Mouse (Mus musculus): ENCODE data around the gene Rsc1a1.

GRCm38 (mm10) chr4:141647187-141647586 is 38.2 kb downstream of the Rsc1a1 start:
- TF ChIP-seq CTCF (IDR thresholded peaks at IDR 0.05 in 2 of 3, conservative IDR thresholded peaks at IDR 0.05 in 1 of 3; ENCODE audit: control insufficient read depth in 1 of 3, insufficient read depth in 1 of 3, low read depth in 2 of 3, low read length in 3 of 3, poor library complexity in 1 of 3, severe bottlenecking in 1 of 3) (no peak), MAFK (IDR thresholded peaks at IDR 0.05; ENCODE audit: borderline replicate concordance, low read depth, low read length) (no peak), ETS1 (IDR thresholded peaks at IDR 0.05; ENCODE audit: low read depth, low read length) (no peak), GATA1 (IDR thresholded peaks at IDR 0.05; ENCODE audit: low read depth, low read length) (no peak)
